Mouse (Mus musculus) macrophage (primary cell): Measurements from ENCODE around the gene Erp29. TPM values are rescaled to one million over a fixed set of nuclear protein-coding genes. Genes with fewer than 3 reads are reported as not detected.

Experiments
- H3K27ac ChIP-seq: fragments of 350-480 bp; formaldehyde crosslinking; 2 replicates; pipeline ENCODE4 v1.9.0; 2021
- H3K36me3 ChIP-seq: fragments of 350-480 bp; formaldehyde crosslinking; 2 replicates; pipeline ENCODE4 v1.9.0; 2021; ENCODE audit errors: inconsistent target
- H3K4me3 ChIP-seq: fragments of 350-480 bp; formaldehyde crosslinking; 2 replicates; pipeline ENCODE4 v1.9.0; 2021; ENCODE audit errors: inconsistent target
- H3K79me2 ChIP-seq: fragments of 350-480 bp; formaldehyde crosslinking; 2 replicates; pipeline ENCODE4 v1.9.0; 2021; ENCODE audit errors: inconsistent target
- WGBS: methylation state at CpG from one replicate; pipeline ENCODE4 v1.1.7; 2026; ENCODE audit warnings: inconsistent platforms; ENCODE audit not compliant: missing documents; 5-methylcytosine and 5-hydroxymethylcytosine counted together
- polyA plus RNA-seq: library from polyadenylated mRNA; stranded (reverse); fragments of 250-400 nt; gene quantifications from 3 replicates; pipeline ENCODE4 v1.2.4, GENCODE M21; 2018; ENCODE audit warnings: inconsistent platforms

Erp29 gene
- polyA plus RNA-seq, 1 experiment from 2014 or later = 327 TPM

DNA sequence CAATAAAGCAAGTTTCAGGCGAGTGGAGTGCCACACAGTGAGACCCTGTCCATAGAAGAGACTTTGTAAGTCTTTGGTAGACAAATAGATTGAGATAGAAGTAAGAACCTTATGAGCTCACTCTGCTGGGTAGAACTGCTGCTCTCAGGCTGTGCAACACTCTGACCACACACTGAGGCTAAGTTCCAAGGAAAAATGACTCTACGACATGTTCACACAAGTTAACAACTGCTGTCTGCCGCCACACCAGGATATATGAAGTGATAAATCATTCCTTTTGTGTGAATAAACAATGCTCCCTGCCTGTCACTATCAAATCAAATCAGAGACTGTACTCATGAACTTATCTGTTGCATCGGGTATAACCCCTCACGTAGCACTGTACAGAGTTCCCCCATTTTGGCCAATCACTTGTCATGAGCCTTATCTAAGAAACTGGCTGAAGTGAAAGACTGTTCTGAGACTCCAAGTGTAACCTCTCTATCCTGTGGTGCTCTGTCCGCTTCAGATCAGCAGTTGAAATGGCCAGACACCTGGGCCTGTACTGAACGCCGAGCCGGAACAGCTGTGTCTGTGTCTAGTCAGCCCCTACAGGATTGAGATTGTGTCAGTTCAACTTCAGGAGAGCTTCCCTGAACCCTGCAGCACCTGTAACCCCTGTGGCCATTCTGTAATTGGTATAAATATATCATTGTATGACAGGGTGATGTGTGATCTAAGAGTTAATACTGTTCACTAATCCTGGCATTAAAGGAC lies 3.4 kb upstream of the Erp29 start:
- H3K27ac ChIP-seq = no peak overlapping the region
- H3K4me3 ChIP-seq = no peak overlapping the region
- peaks cover 20% of the 10 kb centered on the region for H3K79me2 ChIP-seq
- whole genome bisulfite sequencing = 88% methylated on average over 9 of the region's 9 CpGs
- H3K36me3 ChIP-seq = no peaks in the 10 kb centered on the region

DNA sequence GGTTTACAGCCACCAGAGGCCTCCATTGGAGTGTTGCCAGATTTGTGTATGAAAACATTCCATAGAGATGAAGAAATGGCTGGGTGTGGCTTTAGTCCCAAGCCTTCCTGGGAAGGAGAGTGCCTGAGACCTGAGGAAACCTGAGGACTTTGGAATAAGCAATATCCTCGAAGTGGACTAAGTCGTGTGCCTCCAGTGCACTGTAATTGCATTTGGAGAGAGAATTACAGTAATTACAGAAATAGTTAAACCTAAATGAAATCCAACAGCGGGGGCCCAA lies 2.1 kb upstream of the Erp29 start:
- no peak overlapping the region for H3K4me3 ChIP-seq
- peaks cover 3% of the 10 kb centered on the region; the same call in 1 of the 2 replicates for H3K36me3 ChIP-seq
- H3K79me2 ChIP-seq = peaks cover 33% of the 10 kb centered on the region
- peak overlapping the region; percentile 97 for H3K27ac ChIP-seq
- WGBS = 100% methylated on average over 3 of the region's 3 CpGs

DNA sequence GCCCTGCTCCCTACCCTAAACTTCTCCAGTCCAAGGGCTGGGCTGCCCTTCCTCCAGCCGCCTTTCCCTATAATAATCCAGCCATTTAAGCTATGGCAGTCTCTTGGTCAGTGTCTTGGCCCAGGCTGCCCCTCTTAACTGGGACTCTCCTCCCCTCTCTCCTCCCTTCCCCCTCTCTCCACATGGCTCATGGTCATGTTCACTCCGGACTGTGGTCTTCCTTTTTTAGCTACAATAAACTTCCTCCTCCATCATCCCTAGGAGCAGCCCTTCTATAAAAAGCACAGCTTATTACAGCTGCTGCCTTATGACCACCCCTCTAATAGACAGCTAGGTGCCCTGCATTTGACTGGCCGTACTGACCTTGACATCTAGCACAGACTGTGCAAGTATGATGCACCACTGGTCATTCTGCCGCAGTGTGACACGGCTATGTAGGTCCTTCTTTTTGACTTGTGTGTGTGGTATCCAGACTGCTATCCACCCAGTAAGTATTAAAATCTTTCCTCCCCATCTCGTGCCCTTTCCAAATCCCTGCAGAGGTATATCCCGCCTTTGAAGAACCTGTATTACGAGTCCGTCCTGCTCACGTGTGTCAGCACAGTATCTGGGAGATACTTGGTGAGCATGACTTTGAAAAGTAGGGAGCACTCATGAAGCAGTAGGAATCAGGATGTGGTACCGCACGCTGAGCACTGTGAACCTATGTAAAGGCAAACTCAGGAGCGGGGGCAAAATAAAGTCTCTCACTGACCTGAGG lies 1.6 kb upstream of the Erp29 start:
- peaks cover 8% of the 10 kb centered on the region; the same call in 1 of the 2 replicates for H3K36me3 ChIP-seq
- peaks cover 38% of the 10 kb centered on the region for H3K79me2 ChIP-seq
- 83% methylated on average over 13 of the region's 13 CpGs for WGBS
- no peak overlapping the region for H3K4me3 ChIP-seq
- peak overlapping the region; percentile 97 for H3K27ac ChIP-seq

DNA sequence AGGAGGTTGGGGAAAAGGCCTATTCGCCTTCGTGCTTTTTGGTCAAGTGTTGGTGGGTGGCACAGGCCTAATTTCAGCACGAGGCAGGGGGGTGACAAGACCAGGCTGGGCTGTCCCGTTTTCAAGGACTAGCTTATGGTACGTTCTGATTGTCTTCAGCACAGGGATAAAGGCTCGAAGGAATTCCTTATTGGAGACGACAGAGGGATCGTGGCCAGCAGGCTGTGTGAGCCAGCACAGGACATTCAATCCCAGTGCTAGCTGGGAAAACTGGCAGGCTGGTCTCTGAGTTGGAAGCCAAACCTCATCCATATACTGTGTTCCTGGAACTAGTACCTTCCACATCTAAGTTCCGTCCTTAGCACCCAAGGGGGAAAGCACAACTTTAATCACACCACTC lies 600 bp upstream of the Erp29 start:
- peak overlapping the region; percentile 97 for H3K27ac ChIP-seq
- 9% methylated on average over 9 of the region's 9 CpGs for WGBS
- H3K79me2 ChIP-seq = peaks cover 48% of the 10 kb centered on the region
- H3K4me3 ChIP-seq = peak overlapping the region; percentile 88
- peaks cover 19% of the 10 kb centered on the region for H3K36me3 ChIP-seq

DNA sequence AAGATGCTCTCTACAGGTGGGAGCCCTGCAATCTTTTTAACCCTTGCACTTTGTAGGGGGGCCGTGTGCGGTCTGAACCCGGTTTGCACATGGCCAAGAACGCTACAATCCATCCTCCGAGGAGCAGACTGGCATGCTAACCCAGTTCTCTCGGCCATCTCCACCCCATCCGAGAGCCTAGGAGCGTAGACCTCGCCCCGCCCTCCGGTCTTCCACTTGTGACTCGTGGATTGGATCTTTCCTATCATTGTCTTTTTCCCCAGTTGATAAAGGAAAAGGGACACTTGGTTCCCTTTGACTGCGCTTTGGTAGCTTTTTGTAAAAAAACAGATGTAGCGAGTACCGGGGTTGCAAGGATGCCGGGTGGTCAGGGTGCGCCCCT lies 671 bp downstream of the Erp29 start, which contains the start of gene Tmem116:
TSS of gene Tmem116 (plus strand) at position 250 of the 382 bp plus-strand sequence.
- Histone ChIP-seq H3K79me2 (peaks cover 61% of the 10 kb centered on the region), H3K4me3 (peak within 1 kb of the TSS; percentile 88), H3K36me3 (peaks cover 31% of the 10 kb centered on the region), H3K27ac (peak within 1 kb of the TSS; percentile 97)
- WGBS = 2% methylated on average over 17 of the region's 17 CpGs

DNA sequence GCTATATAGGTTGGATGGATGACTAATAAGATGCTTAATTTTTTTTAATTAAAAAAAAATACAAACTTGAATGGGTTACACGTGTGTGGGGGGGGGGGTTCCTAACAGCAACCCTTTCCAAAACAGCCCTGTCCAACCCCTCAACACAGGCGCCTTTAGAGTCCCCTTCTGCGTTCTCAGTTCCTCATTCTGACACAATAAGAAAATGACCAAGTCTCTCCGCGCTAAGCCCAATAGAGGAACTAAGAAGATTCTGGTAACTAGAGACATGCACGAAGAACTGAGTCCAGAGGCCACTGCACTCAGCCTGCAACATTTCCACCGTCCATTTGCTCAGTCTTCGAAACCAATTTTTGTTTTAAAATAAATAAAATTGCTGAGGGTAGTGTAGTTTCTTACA lies 1.1 kb downstream of the Erp29 start:
- 0% methylated on average over 8 of the region's 8 CpGs for WGBS
- H3K4me3 ChIP-seq = peak overlapping the region; percentile 80
- H3K36me3 ChIP-seq = peaks cover 36% of the 10 kb centered on the region
- H3K79me2 ChIP-seq = peaks cover 65% of the 10 kb centered on the region
- H3K27ac ChIP-seq = peak overlapping the region; percentile 94

DNA sequence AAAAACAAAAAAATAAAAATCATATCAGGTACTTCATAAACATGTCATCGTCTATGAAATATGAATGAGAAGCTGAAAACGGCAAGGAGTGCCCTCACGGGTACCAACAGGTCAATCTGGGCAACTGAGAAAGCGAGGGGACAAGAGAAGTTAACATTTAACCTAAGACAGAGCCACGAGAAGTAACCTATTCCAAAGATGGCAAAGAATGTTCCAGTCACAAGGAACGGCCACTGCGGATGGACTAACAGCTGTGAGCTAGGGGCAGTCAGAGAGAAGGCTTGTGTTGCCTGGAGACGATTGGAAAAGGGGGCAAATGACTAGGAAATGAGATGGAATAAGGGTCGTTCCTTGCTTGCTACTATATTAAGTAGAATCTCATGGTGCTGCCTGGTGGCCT lies 1.8 kb downstream of the Erp29 start:
- peaks cover 43% of the 10 kb centered on the region for H3K36me3 ChIP-seq
- WGBS = 85% methylated on average over 9 of the region's 9 CpGs

DNA sequence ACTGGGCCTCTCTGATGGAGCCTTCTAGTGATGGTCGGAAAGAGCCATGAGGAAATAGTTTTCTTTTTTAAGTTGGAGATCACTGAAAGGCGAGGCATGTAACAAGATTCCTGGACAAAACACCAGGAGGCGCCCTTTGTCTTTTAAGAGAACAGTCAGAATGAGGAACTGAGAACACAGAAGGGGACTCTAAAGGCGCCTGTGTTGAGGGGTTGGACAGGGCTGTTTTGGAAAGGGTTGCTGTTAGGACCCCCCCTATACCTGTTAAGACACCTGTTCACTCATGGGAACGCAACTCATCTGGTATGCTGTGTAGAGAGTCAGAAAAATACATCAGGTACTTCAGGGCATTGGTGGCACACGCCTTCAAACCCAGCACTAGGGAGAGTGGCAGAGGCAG lies 2.3 kb downstream of the Erp29 start:
- H3K79me2 ChIP-seq = peaks cover 78% of the 10 kb centered on the region
- 41% methylated on average over 6 of the region's 6 CpGs for WGBS
- H3K4me3 ChIP-seq = no peak overlapping the region
- peak overlapping the region; percentile 94 for H3K27ac ChIP-seq
- peaks cover 48% of the 10 kb centered on the region for H3K36me3 ChIP-seq

More for the DNA sequence above, 1.8 kb downstream of the Erp29 start:
- Histone ChIP-seq H3K79me2 (peaks cover 73% of the 10 kb centered on the region), H3K4me3 (peak overlapping the region; percentile 80; the same call in 1 of the 2 replicates), H3K27ac (peak overlapping the region; percentile 94)

DNA sequence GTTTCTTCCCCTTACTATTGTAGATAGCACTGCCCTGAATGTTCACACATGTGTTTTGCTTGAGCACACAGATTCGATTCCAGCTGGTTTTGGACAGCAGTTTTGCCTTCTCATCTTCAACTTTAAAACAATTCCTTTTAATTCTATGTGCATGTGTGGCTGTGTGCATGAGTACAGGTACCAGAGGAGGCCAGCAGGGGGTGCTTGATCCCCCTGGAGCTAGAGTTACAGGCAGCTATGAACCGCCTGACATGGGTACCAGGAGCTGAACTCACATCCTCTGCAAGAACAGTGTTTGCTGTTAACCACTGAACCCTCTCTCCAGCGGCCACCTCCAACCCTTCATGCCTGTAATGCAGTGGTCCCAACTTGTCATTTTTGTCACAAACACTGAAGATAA lies 3.9 kb downstream of the Erp29 start:
- H3K27ac ChIP-seq = no peak overlapping the region
- H3K4me3 ChIP-seq = no peak overlapping the region
- peaks cover 62% of the 10 kb centered on the region for H3K36me3 ChIP-seq
- WGBS = 92% methylated on average over 3 of the region's 3 CpGs
- H3K79me2 ChIP-seq = peaks cover 91% of the 10 kb centered on the region

DNA sequence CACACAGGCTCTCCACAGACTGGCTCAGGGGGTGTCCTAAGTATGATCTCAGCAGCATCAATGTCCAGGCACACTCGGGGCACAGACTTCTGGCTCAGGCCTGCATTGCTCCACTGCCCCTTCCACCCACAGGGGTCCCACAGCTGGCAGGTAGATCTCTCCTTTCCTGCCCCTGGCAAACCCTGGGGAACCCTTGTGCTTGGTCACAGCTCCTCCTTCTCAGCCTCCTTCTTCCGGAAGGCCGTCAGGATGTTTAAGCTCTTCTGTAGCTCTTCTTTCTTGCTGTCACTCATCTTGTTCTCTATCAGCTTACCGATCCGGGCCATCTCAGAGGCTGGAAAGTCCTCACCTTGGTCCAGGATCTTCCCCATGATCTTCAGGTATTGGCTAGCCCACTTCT lies 7.4 kb downstream of the Erp29 start:
- Histone ChIP-seq H3K27ac (no peak overlapping the region), H3K36me3 (peaks cover 90% of the 10 kb centered on the region), H3K4me3 (no peak overlapping the region), H3K79me2 (peaks cover 95% of the 10 kb centered on the region)
- WGBS = 87% methylated on average over 5 of the region's 5 CpGs

DNA sequence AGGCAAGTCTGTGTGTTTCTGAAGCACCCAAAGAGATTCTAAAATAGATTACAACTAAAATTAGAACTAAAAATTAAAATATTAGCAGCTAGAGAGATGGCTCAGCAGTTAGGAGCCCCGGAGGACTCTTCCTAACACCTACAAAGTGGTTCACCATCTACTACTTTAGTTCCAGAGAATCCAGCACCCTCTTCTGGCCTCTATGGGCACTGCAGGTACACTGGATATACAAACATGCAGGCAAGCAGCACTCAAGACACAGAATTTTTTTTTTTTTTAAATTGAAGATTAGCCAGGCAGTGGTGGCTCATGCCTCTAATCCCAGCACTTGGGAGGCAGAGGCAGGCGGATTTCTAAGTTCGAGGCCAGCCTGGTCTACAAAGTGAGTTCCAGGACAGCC lies 8.8 kb downstream of the Erp29 start:
- Histone ChIP-seq H3K27ac (no peak overlapping the region), H3K36me3 (peaks cover 91% of the 10 kb centered on the region), H3K79me2 (peaks cover 82% of the 10 kb centered on the region), H3K4me3 (no peak overlapping the region)
- 86% methylated on average over 3 of the region's 3 CpGs for WGBS

DNA sequence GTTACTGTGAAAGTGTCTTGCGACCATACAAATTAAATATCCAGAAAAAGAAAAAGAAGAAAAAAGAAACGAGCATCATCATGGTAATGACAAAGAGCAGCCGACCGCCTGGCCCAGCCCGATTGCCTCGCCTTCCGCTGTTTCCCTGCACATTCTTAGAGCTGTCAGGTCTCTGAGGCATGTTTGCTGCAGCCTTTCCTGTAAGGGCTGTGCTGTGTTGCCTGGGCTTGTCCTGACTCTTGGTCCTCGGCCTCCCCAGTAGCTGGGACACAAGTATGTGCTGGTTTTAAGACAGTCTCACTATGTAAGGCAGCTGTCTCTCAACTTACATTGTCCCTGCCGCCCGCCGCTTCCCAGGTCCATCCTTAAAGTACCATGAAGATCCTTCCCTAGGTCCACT lies 13.6 kb downstream of the Erp29 start:
- WGBS = 83% methylated on average over 11 of the region's 11 CpGs
- peak overlapping the region; percentile 41 for H3K27ac ChIP-seq

DNA sequence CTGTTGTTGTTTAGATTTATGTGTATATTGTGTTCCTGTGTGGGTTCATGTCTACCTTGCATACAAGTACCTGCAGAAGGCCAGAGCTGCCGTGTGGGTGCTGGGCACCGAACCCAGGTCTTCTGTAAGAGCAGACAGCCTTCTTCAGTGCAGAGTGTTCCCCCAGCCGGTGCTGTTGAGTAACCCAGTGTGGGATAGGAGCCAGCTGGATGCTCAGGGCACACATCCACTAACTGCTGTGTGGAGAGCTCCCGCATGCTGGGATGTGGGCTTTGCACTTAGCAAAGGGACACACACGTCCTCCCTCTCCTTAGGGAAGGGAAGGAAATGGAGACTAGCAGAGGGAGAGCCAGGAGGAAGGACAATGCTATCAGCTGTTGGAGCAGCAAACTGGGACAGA lies 14.2 kb downstream of the Erp29 start:
- H3K4me3 ChIP-seq = no peak overlapping the region
- peak overlapping the region; percentile 41 for H3K27ac ChIP-seq
- peaks cover 28% of the 10 kb centered on the region; the same call in 1 of the 2 replicates for H3K79me2 ChIP-seq
- WGBS = 94% methylated on average over 5 of the region's 5 CpGs
- H3K36me3 ChIP-seq = peaks cover 87% of the 10 kb centered on the region

More for the DNA sequence above, 13.6 kb downstream of the Erp29 start:
- peaks cover 34% of the 10 kb centered on the region; the same call in 1 of the 2 replicates for H3K79me2 ChIP-seq
- H3K36me3 ChIP-seq = peaks cover 83% of the 10 kb centered on the region
- no peak overlapping the region for H3K4me3 ChIP-seq

DNA sequence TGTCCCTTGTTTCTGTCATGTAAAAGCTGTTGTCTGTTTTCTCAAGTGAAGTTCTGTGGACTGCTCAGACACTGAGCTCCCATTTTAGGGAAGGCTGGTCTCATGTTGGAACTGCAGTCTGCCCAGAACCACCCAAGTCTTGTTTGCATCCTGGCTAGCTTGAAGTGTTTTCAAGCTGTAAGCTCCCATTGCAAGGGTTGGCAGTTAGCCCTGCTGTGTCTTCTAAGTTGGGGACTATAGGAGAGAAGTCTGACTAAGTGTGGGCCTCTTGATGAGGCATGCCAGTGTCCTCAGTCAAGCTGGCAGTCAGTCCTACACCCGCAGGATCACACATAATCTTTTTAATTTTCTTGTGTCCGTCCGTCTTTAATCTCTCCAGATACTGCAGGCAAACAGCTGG lies 23.4 kb downstream of the Erp29 start:
- Histone ChIP-seq H3K4me3 (no peak overlapping the region), H3K36me3 (peaks cover 90% of the 10 kb centered on the region), H3K79me2 (no peaks in the 10 kb centered on the region; the same call in 1 of the 2 replicates), H3K27ac (no peak overlapping the region)
- WGBS = 96% methylated on average over 3 of the region's 3 CpGs

DNA sequence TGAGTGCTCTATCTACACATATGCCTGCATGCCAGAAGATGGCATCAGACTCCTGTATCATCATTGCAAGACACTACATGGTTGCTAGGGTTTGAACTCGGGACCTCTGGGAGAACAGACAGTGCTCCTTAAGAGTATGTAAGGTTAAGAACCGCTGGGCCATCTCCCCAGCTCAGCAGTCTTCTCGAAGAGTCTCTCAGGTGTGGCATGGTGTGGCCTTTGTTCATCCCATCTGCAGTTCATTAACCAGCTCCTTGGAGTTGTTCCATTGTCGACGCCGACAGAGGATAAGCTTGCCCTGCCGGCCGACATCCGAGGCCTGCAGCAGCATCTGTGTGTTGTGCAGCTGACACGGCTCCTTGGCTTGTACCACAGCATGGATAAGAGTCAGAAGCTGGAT lies 29.0 kb downstream of the Erp29 start:
- no peaks in the 10 kb centered on the region; the same call in 1 of the 2 replicates for H3K79me2 ChIP-seq
- no peak overlapping the region for H3K4me3 ChIP-seq
- WGBS = 97% methylated on average over 4 of the region's 10 CpGs
- H3K36me3 ChIP-seq = peaks cover 85% of the 10 kb centered on the region
- H3K27ac ChIP-seq = no peak overlapping the region
